Mouse (Mus musculus) E14TG2a.4 (cell line): Measurements from ENCODE around the gene Aadacl4.
"Not testable (repeated sequence)": the region's sequence is repeated elsewhere in the genome, so short reads cannot be mapped to it uniquely, and the experiment has no call there.

ENCODE experiments used
- H3K27me3 ChIP-seq: 2 replicates; pipeline ENCODE4 v1.6.1; 2014; ENCODE audit warnings: low read length, control low read depth; ENCODE audit not compliant: insufficient read depth
- H3K36me3 ChIP-seq: 2 replicates; pipeline ENCODE4 v1.6.1; 2014; ENCODE audit warnings: low read length, control low read depth; ENCODE audit not compliant: insufficient read depth
- H3K4me1 ChIP-seq: replicated peaks from 2 replicates; pipeline ENCODE4 v1.6.1; 2014; ENCODE audit warnings: low read depth, low read length, control low read depth
- H3K4me3 ChIP-seq: replicated peaks from 2 replicates; pipeline ENCODE4 v1.5.1; 2014; ENCODE audit warnings: mild to moderate bottlenecking, low read length
- H3K9me3 ChIP-seq: 2 replicates; pipeline ENCODE4 v1.6.1; 2014; ENCODE audit warnings: low read length, control low read depth
- CTCF ChIP-seq: conservative IDR thresholded peaks from 2 replicates; pipeline ENCODE4 v1.5.1; 2014; ENCODE audit warnings: low read length
- NANOG ChIP-seq: IDR thresholded peaks from 2 replicates; pipeline ENCODE4 v1.6.1; 2014; ENCODE audit warnings: borderline replicate concordance, low read length, mixed read lengths
- POU5F1 ChIP-seq: IDR thresholded peaks from 2 replicates; pipeline ENCODE4 v1.6.1; 2014; ENCODE audit warnings: low read length, borderline replicate concordance

Aadacl4 gene

DNA sequence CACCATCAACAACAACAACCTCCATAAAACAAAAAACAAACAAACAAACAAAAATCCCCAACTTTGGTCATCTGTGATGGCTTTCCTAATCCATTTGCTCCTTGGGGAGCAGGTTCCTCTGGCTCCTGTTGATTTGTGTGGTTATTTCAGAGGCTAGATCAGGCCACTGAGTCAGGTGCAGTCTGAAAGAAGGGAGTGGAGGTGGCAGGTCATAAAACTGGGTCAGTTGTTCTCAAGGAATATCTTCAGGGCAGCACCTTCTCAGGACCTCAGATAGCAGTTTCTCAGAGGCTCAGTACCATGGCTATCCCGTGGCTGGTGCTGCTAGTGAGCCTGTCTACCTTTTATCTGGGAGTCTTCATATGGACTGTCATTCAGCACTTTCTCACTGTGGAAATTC, at the start of gene Aadacl4:
TSS of gene Aadacl4 (plus strand) at position 301 of the 400 bp plus-strand sequence.
- Histone ChIP-seq H3K4me3 (no peak within 1 kb of the TSS), H3K27me3 (no peaks in the 10 kb centered on the region), H3K4me1 (no peaks in the 10 kb centered on the region), H3K9me3 (no peaks in the 10 kb centered on the region), H3K36me3 (no peaks in the 10 kb centered on the region)
- TF ChIP-seq POU5F1: no peak
- TF ChIP-seq CTCF: no peak
- no peak for TF ChIP-seq NANOG

DNA sequence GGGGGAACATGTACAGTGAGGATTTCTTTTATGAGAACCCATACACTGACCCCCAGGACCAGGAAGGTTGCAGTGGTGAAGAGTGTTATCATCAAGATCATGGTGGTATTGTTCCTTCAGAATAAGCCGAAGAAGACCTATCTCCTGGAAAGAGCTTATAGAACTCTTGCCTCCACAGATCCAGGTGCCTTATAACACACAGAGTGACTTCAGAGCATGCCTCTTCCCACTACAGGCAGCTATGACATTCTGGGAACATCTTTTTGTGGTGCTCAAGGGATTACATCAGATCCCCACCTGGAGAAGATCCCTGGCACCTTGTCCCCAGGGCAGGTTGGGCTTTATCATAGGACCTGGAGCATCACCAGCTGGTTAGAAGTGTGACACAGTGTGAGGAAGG, 48.5 kb upstream of the Aadacl4 start, which contains the start of gene Gm13124:
TSS of gene Gm13124 (minus strand) at position 101 of the 400 bp plus-strand sequence.
- Histone ChIP-seq H3K4me3 (no peak within 1 kb of the TSS), H3K36me3 (no peaks in the 10 kb centered on the region), H3K27me3 (no peaks in the 10 kb centered on the region), H3K9me3 (no peaks in the 10 kb centered on the region), H3K4me1 (no peaks in the 10 kb centered on the region)
- TF ChIP-seq NANOG (no peak), CTCF (no peak), POU5F1 (no peak)

GRCm38 (mm10) chr4:144567752-144568151, 45.8 kb upstream of the Aadacl4 start:
- no peaks in the 10 kb centered on the region for H3K9me3 ChIP-seq
- no peaks in the 10 kb centered on the region for H3K4me1 ChIP-seq
- no peaks in the 10 kb centered on the region for H3K27me3 ChIP-seq
- H3K36me3 ChIP-seq: no peaks in the 10 kb centered on the region
- no peak overlapping the region for H3K4me3 ChIP-seq
- TF ChIP-seq CTCF (no peak), POU5F1 (no peak), NANOG (no peak)

DNA sequence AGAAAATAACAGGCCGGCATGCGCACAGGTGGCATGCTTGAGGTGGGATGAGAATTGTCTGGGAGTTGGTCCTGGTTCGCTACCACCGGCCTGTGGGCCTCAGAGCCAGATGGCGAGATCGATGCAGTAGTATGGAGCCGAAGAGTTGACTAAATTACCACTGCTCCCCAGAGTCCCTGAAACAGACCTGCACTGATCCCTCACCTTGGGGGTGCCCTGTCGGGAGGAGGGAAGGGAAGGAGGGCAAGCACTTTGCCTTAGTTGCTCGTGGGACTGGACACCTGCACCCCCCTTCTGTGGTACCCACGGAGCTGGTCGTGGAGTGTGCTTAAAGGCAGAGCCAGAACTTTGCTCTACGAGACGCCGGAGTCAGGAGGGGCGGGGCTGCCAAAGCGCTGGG, 27.3 kb upstream of the Aadacl4 start:
- not testable (repeated sequence) for H3K27me3 ChIP-seq, H3K36me3 ChIP-seq, H3K9me3 ChIP-seq, H3K4me3 ChIP-seq, H3K4me1 ChIP-seq

DNA sequence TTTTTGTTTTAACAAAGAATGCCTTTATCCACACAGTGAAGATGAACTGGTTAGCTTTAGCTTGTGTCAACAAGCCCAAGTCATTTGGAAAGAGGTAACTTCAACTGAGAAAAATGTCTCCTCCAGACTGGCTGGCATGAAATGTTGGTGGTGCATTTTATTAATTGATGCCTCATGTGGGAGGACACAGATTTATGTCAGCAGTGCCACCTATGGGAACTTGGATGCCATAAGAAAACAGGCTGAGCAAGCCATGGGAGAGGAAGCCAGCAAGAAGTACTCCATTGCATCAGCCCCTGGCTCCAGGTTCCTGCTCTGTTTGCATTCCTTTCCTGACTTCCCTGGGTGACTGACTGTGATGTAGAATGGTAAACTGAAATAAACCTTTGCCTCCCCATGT, 20.7 kb upstream of the Aadacl4 start:
- TF ChIP-seq NANOG (no peak), CTCF (no peak), POU5F1 (no peak)
- no peaks in the 10 kb centered on the region for H3K9me3 ChIP-seq
- no peaks in the 10 kb centered on the region for H3K4me1 ChIP-seq
- no peaks in the 10 kb centered on the region for H3K36me3 ChIP-seq
- no peaks in the 10 kb centered on the region for H3K27me3 ChIP-seq
- no peak overlapping the region for H3K4me3 ChIP-seq

DNA sequence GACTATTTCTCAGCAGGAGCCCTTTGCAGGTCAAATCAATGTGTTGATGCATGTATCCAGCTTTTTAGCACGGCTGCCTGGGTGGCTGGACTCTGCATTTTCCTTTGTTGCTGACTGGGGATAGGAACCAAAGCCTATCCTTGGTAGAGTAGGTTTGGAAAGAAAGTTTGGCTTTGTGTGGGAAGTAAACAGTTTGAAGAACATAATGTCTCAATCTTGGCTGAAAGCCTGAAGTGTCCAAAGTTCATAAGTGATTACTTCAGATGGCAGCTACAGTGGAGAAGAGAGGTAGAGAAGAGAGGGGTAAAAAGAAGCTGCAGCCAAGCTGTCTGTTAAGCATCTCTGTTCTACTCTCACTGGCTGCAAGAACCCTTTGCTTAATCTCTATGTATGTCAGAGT, 1.1 kb downstream of the Aadacl4 start:
- H3K36me3 ChIP-seq: no peaks in the 10 kb centered on the region
- no peaks in the 10 kb centered on the region for H3K4me1 ChIP-seq
- TF ChIP-seq NANOG (no peak), CTCF (no peak), POU5F1 (no peak)
- H3K4me3 ChIP-seq: no peak overlapping the region
- no peaks in the 10 kb centered on the region for H3K9me3 ChIP-seq
- H3K27me3 ChIP-seq: no peaks in the 10 kb centered on the region

DNA sequence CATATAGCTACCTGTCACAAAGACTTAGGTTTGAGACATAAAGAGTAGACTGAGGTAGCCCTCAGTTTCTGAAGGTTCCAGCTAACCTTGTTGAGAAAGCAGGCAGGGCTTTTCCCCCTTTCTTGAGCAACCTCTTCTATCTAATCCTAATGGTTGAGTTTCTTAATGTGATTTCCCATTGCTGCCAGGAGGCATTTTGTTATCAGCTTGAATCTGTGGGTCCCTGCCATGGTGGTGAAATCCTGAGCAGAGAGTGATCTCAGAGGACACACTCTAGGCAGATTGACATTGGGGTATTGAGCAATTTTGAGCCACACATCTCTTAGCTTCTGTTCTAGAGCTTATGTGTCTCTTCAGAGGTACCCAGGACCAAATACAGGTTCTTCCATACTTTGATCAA, 24.8 kb downstream of the Aadacl4 start:
- Histone ChIP-seq H3K4me1 (no peaks in the 10 kb centered on the region), H3K36me3 (no peaks in the 10 kb centered on the region), H3K4me3 (no peak overlapping the region), H3K27me3 (no peaks in the 10 kb centered on the region), H3K9me3 (no peaks in the 10 kb centered on the region)
- TF ChIP-seq POU5F1 (no peak), CTCF (no peak), NANOG (no peak)
